Mouse (Mus musculus): ENCODE data around the gene Rbms3.

The Rbms3 gene

DNA sequence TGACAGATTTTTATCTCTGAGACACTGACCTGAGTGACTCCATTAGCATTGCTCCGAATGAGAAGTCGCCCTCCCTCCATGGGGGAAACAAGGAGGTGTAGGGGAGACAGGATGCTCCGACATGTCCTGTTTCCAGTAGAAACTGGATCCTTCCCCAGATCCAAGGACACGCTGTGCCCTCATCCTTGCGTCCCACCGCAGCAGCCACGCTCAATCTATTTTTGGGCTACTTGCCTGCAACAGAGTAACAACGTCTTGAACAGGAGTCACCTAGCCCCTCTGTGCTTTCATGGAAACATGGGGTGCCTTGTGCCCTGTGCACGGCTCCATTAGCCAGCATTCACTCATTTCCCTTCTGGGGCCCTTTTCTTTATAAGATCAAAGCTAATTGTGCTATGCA lies at the start of gene Rbms3:
Gene Rbms3, minus strand, starts transcription at position 143 of the 400 bp plus-strand sequence.
- DNase-seq (ENCODE audit: extremely low spot score) = no peak

DNA sequence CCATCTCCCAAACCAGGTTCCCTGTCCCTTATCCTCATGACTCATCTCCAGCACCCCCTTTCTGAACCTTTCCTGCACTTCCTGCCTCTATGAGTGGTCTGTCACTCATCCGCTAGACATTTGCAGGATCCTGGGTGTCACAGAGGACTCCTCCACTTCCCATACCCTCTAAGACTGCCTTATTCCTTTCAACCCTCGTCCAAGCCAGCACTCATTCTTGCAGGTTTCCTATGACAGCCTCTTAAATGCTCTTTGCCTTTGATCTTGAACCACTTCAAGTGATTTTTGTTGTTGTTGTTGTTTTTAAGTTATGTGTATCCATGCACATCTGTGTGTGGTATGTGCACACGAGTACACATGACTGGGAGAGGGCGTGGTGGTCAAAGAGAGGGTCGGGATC lies 43.6 kb upstream of the Rbms3 start:
- no peak for DNase-seq (ENCODE audit: extremely low spot score)

DNA sequence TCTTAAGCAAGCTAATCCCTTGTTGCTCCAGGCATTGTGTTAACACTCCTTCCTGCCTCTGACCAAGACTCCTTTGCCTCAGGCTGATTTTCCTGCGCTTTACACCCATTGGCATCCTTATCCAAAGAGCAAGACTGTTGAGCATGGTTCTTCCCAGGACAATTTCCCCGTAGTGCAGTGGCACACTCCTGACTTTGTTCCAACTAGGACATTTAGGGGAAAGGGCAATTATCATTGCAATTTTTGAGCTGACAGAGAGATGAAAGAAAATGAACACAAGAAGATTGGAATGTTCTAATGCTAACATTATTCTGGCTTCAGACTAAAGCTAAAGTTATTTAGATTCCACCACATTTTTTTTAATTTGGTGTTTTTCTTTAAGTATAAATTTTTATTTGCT lies 24.9 kb upstream of the Rbms3 start:
- no peak for DNase-seq (ENCODE audit: extremely low spot score)

DNA sequence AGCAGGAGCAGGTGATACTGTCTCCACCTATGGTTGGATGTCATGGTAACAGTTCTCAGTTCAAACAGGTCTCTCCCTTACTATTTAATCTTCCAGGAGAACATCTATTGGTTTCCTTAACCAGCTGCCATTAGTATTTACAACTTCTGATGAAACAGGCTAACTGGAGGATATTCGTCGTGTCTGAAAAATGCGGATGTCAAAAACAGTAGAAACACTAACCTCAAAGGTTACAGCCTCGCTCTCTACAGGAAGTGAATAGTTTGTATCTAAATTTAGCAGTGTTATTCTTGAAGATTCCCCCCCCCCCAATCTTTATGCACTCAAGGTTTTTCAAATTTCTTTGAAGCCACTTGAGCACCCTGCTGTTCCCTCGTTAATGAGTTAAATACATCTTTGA lies 23.9 kb upstream of the Rbms3 start:
- no peak for DNase-seq (ENCODE audit: extremely low spot score)

DNA sequence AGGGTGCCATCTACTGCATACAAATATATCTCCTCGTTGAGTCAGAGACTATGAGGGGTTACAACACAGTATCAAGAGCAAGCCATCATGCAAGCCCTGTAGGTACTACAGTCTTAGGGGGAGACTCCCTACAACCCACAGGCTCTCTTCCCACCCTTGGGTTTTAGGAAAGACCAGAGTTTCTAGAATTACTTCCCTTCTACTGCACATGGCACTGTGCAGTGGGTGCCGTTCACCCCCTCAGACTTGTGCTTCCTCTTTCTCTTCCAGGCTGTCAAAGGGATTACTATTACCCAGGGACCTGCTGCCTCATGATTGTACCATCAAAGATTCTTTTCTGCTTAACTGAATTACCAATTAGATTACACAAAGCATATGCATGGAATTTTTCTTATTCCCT lies 16.4 kb upstream of the Rbms3 start:
- no peak for DNase-seq (ENCODE audit: extremely low spot score)

DNA sequence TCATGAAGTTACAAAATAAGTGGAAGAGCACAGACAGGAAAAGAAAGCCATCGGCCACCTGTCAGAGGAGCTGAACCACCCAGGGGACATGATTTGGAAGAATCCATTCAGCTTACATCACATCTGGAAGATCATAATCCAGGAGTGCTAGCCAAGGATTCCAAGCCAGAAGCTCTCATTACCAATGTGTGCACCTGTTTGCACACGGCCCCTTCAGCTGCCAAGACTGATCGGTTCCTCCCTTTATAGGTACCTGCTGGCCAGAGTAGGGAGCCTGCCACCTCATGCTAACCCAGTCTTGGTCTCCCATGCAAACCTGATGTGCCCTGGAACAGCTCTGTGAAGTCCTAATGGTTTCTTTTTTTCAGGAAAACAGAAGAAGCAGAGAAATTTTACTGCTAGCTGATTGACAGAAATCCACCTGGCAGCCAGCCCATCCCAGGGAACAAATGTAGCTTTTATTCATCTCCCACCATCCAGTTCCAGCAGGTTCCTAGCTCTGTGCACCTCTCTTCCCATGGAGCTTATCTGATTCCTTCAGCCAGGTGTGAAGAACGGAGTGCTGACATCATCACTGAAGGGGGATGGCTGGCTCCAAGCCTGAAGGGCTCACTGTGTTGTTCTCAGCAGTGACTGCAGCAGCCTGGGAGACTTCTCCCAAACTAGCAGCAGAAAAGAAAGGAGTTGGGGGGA lies 11.5 kb upstream of the Rbms3 start:
- DNase-seq (ENCODE audit: extremely low spot score) = no peak

DNA sequence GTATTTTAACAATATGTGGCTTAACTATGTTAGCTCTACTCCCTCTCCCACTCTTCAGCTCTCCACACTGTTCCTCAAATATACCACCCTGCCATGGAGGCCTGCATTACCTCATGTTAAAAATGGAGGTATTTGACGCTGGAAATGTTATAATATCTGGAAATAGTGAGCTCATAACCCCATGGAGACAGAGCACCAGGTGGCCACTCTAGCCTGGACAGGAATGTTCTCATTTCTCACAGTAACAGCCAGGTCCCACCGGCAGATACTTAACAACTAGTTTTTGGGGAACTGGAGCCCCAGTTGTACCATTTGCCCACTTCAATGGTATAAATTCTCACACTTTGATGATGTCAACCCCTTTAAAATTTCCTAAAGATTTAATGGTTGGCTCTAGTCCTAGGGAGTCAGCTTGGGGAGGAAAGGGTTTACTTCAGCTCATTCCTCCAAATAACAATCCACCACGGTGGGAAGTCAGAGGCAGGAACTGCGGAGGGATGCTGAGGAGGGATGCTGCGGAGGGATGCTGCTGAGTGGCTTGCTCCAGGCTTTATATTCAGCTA lies 9.0 kb upstream of the Rbms3 start:
- DNase-seq (ENCODE audit: extremely low spot score) = no peak

DNA sequence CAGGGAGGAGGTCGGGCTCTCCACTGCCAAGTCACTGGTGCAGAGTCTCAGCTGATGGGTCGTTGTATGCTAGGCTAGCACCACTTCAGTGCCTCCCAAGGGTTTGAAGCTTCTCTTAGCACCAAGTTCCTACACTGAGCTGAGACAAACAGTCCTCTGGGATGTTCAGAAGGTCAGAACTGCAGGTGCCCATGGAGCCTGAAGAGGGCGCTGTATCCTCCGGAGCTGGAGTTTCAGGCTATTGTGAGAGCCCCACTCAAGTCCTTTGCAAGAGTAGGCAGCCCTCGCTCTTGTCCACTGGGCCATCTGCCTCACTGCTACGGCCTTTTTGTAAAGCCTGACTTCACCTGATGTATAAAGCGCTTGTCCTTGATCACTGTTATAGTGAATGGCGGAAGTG lies 6.8 kb upstream of the Rbms3 start:
- no peak for DNase-seq (ENCODE audit: extremely low spot score)

DNA sequence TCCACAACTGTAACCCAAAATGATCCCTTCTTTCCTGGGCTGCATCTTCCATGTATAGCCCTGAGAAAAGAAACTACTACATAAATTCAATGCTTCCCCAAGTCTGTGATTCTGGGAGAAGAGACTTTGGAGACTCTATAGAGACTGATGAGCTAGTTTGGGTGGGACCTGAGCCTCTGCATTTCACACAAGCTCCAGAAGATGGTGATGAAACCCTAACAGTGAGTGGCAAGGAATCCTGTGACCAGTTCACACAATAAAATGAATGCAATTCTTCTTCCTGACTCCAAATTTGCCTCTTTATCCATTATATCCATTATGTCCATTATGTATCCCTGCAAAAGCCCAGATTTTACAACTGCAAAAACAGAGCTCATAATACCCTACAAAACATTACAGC lies 2.5 kb downstream of the Rbms3 start:
- DNase-seq (ENCODE audit: extremely low spot score) = no peak

DNA sequence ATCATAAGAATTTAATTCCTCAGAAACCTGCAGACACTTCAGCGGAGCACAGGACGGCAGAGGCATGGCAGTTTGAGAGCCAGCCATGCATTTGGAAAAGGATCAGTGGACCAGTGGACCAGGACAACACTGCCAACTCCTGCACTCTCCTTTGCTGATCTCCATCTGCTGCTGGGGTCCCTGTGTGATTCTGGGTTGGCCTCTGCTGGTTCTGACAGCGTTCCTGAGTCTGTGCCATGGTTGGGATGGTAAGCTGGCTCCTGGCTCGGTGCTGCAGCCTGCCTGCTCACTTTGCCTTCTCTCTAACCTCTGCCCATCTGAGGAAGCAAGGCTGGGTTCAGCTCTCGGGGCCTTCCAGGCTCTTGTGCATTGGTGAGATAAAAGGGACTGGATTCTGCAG lies 28.9 kb downstream of the Rbms3 start:
- no peak for DNase-seq (ENCODE audit: extremely low spot score)

DNA sequence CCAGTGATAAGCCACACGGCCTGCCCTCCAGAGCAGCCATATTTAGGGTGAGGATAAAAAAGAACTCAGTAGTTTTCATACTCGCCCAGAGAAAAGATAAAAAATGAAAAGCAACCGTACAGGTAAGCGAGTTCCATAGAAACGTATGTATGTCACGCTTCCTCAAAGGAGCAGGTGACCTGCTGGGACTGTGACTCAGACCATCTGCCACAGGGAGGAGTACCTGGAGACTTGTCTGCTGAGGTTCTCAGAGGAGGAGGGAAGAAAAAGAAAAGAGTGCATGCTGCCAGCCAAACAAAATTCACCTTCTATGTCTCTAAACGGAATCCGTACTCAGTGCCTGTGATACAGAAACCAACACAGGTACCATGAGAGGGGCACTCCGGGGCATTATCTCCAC lies 30.4 kb downstream of the Rbms3 start:
- no peak for DNase-seq (ENCODE audit: extremely low spot score)

DNA sequence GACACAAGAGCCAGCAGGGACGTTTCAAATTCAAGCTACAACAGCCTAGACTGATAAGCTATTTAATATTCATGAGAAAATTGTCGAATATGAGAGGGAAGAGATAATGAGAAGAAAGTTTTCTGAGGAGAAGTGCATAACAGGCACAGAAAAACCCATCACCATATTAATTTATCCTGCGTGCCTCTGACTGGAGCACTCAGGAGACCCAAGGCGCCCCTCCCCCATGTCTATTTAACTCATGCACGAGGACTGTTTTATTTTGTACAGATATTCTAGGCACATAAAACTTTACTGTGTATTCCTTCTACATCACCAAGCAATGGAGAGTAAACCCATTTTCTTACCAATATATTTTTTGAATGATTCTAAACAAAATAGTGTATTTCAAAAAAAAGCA lies 33.6 kb downstream of the Rbms3 start:
- no peak for DNase-seq (ENCODE audit: extremely low spot score)

DNA sequence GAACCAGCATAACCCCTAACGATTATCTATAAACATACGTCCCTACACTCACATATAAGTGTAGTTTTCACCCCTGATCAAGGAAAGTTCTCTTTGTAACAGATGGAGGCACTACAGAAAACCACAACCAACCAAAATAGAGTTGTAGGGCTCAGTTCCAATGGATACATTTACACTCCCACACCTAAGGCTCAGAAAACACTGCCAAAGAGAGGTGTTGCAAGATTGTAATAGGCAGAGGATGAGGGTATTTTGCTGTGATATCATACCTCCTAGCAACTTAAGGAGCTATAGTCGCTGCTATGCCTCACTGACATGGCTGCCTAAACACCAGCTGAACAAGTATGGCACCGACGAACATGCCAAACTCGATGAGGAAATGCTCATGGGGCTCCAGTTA lies 44.4 kb downstream of the Rbms3 start:
- no peak for DNase-seq (ENCODE audit: extremely low spot score)

DNA sequence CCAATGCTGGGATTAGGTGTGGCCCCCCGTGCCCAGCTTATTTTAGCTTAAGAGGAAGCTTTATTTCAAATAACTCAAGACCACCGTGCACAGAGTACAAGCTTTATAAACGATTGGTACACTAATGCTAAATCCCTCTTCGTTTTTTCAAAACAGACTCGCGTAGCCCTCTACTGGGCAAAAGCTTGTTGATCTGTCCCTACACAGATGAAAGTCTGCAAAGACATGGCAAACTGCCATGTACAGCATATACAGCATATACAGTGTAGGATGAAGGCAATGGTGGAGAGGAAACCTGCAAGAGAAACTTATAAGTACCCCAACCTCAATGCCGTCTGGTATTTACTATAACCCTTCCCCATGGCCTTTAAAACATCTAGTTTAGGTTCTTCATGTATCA lies 46.1 kb downstream of the Rbms3 start:
- no peak for DNase-seq (ENCODE audit: extremely low spot score)

DNA sequence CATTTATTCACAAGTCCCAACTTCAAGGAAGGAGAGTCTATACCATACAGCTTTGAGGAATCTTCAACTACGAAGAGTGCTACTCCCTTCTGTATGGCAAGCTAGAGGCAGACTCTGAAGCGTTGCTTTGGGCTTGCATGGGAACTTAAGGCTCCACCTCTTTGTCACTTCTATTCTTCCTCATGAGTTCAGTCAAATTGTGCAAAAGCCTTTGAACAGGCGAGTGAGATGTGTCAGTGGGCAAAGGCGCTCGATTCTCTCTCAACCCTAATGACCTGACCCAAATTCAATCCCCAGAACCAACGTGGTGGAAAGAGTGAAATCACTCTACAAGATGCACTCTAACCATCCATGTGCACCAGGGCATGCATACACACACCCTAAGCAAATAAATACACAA lies 47.1 kb downstream of the Rbms3 start:
- no peak for DNase-seq (ENCODE audit: extremely low spot score)

DNA sequence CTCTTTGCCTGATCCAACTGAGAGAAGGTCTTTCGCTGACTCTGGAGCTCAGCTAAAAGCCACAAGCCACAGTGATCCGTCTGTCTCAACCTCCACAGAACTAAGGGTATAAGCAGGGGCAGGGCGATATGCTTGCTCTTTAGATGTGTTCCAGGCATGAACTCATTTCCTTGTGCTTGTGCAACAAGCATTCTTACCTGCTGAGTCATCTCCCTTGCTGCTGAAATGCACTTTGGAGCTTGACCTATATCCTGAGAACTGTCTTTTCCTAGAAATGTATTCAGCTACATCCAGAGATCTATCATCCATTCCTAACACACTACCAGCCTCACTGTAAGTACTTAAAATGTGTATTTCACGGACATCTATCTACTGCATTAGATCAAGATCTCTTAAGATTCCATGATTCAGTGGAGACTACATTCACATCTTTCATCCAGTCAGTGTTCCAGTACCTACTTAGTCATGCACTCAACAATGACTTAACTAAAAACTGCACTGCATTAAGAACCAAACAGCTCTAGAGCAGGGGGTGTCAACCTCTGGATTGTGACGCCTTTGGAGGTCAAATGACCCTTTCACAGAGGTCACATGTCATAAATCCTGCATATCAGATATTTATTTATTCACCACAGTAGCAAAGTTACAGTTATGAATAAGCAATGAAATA lies 58.4 kb downstream of the Rbms3 start:
- DNase-seq (ENCODE audit: extremely low spot score) = no peak

DNA sequence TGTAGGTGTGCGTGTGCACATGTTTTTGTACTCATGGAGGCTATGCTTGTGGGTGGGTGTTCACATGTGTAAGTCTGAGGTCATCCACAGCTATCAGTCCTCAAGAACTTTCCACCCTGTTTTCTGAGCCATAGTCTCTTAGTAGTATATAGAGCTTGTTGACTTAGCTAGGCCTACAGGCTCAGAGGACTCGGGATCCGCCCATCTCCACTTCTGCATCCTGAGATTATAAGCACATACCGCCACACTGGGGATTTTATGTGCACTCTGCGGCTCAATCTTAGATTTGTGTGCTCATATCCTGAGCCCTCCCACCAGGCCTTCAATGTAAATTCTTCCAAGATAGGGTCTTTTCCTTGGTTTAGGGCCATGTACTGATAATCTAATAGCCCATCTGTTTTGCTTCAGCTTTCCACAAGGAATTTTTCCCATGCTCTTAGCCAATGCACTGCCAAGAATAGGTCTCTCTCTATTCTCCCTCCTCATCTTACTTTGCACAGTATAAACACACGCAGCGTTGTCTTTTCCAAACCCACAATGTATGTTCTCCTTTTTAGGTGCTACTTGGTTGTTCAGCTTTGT lies 59.4 kb downstream of the Rbms3 start:
- DNase-seq (ENCODE audit: extremely low spot score) = no peak

DNA sequence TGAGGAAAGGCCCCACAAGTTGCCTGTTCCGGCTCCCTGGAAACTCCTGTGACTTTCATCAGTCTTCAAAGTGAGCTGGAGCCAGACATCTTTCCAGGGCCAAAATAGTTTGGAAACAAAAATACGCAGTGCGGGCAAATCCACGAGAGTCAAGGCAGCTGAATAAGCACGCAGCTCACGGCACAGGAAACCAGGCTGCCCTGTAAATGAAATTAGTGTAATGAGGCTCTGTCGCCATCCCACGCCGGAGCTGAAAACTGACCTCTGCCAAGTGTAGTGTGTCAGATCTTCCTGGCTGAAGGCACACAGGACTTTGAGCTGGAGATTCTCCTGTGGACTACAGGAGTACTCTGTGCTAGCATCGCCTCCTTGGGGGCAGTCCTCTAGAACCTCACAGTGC lies 63.4 kb downstream of the Rbms3 start:
- DNase-seq (ENCODE audit: extremely low spot score) = no peak

DNA sequence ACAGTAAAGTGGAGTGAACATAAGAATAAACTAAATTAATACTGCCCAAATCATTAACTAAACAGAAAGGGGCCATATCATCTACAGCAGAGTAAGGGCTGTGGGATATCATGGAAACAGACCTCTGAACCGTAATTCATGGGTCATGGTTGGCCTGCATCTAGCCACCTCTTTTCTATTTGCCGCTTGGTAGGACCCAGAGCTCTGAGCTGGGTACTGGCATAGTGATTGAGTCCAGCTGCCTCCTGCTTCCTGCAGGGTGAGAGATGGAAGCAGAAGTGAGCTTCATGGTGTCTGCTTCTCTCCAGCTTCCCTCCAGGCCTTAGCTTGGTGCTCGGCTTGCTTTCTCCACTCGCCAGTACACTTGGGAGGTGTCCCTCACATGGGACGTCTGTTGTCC lies 71.2 kb downstream of the Rbms3 start:
- no peak for DNase-seq (ENCODE audit: extremely low spot score)

DNA sequence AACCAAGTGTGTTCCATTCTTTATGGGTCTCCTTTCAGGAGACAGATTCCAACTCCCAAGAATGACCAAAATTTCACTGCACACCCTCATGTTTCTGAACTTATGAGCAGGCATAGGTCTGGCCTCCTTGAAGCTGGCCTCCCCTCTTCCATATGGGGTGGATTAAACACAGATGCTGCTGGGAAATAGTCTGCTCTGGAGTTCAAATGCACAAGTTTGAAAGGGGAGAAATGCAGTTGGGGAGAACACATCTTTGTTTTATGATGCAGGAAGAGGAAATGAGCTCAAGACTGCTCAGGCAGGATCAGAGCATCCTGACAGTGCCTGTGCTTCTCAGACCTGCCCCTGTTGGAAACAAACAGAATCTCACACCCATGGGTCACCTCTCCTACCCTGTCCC lies 75.4 kb downstream of the Rbms3 start:
- DNase-seq (ENCODE audit: extremely low spot score) = no peak

DNA sequence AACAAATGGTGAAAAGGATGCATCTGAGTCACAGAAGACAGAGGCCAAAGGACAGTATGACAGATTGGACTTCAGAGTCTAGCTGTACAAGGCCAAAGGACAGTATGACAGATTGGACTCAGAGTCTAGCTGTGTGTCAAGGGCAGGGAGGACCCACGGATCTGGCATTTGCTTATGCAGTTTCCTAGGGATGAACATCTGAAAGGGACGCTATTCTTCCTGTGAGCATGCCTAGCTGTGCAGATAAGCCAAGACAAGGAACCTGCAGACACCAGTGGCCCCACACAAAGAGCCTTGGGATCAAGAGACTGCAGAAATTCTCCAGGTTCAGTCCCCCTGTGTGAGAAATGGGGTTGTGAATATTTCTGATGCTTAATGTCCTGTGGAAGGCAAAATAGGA lies 100.4 kb downstream of the Rbms3 start:
- no peak for DNase-seq (ENCODE audit: extremely low spot score)

DNA sequence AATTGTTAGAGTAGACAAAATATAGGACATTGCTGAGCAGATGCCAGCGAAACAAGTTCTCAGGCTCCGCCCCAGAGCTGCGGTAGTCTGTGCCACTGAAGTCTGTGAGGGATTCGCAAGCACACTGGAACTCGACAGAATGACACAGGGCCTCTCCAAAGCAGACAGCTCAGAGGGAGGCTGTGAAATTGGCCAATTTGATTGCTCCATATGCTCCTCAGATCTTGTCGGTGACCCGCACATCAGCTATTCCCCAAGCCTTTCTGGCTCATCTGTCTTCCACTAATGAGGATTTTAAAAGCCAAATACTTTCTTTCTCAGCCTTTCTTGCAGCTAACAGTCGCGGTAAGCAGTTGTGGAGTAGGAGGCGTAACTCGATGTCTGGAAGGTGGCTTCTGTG lies 120.8 kb downstream of the Rbms3 start:
- DNase-seq (ENCODE audit: extremely low spot score) = no peak

DNA sequence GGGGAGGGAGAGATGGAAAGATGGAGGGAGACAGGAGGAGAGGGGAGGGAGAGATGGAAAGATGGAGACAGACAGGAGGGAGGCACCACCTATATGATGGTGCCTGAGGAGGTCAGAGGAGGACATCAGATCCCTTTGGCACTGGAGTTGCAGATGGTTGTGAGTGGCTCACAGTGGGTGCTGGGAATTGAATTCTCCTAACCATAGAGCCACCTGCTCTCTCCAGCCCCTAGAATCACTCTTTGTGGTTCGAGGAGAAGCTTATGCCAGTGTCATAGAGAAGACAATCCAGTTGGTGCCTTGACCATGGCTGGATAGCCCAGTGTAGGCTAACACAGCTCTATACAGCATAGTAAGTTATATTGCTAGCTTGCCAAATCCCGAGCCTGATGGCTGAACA lies 137.8 kb downstream of the Rbms3 start:
- DNase-seq (ENCODE audit: extremely low spot score) = no peak
